Mouse (Mus musculus): ENCODE measurements at regions not wholly inside any gene's neighbourhood (a gene's known extent, or its start where the extent isn't known, plus 50 kb on each side); places are given as distances from the start of the nearest gene placed in this dataset.
"Not testable (repeated sequence)": the region's sequence is repeated elsewhere in the genome, so short reads cannot be mapped to it uniquely, and the experiment has no call there.

GRCm38 (mm10) chrX:103250961-103251360 is 64.5 kb upstream of the Nap1l2 start:
- no peak for DNase-seq

- not testable (repeated sequence) for DNase-seq
Measured at GRCm38 (mm10) chrX:103251478-103251877, 65.0 kb upstream of the Nap1l2 start.

GRCm38 (mm10) chrX:103252056-103252850 is 65.8 kb upstream of the Nap1l2 start:
- not testable (repeated sequence) for DNase-seq

- DNase-seq, result no peak
Measured at GRCm38 (mm10) chrX:103252881-103253280, 66.4 kb upstream of the Nap1l2 start.

GRCm38 (mm10) chrX:103254867-103255266 is 66.3 kb upstream of the Cdx4 start:
- no peak for DNase-seq

GRCm38 (mm10) chrX:103259882-103260281 is 61.3 kb upstream of the Cdx4 start:
- peak; percentile 57 to 82 for DNase-seq

All from cerebellum, postnatal 10 days (tissue).